Mouse (Mus musculus) forebrain, postnatal 0 days (tissue): ENCODE measurements around the gene Tmem170b. TPM values are rescaled to one million over a fixed set of nuclear protein-coding genes. Genes with fewer than 3 reads are reported as not detected.

Experiments
- ATAC-seq: fragments of 200-750 bp; cut with Nextera tagmentation; 2 replicates; pipeline ENCODE4 v1.8.0; 2017; ENCODE audit warnings: mild to moderate bottlenecking, moderate library complexity
- DNase-seq: peaks from one replicate; pipeline ENCODE4 v3.0.0-alpha.2; 2015
- H3K27ac ChIP-seq: fragments of 300-500 bp; sonication (generic); 2 replicates; pipeline ENCODE4 v1.5.1; 2014; ENCODE audit warnings: low read depth, mild to moderate bottlenecking, antibody characterized with exemption, low read length, moderate library complexity, mixed read lengths
- H3K27me3 ChIP-seq: fragments of 300-500 bp; sonication (generic); 2 replicates; pipeline ENCODE4 v1.6.1; 2014; ENCODE audit warnings: mild to moderate bottlenecking, low read length, mixed read lengths; ENCODE audit not compliant: insufficient read depth
- H3K36me3 ChIP-seq: fragments of 300-500 bp; sonication (generic); 2 replicates; pipeline ENCODE4 v1.6.1; 2014; ENCODE audit warnings: mild to moderate bottlenecking, moderate library complexity; ENCODE audit not compliant: insufficient read depth
- H3K4me1 ChIP-seq: fragments of 300-500 bp; sonication (generic); 2 replicates; pipeline ENCODE4 v1.6.1; 2014; ENCODE audit warnings: antibody characterized with exemption; ENCODE audit not compliant: insufficient read depth
- H3K4me2 ChIP-seq: fragments of 300-500 bp; sonication (generic); 2 replicates; pipeline ENCODE4 v1.6.1; 2014; ENCODE audit warnings: low read depth, mild to moderate bottlenecking, moderate library complexity
- H3K4me3 ChIP-seq: fragments of 300-500 bp; sonication (generic); 2 replicates; pipeline ENCODE4 v1.5.1; 2014; ENCODE audit warnings: low read depth, low read length, mixed read lengths
- H3K9ac ChIP-seq: fragments of 300-500 bp; sonication (generic); 2 replicates; pipeline ENCODE4 v1.6.1; 2014; ENCODE audit warnings: mild to moderate bottlenecking
- H3K9me3 ChIP-seq: fragments of 300-500 bp; sonication (generic); 2 replicates; pipeline ENCODE4 v1.6.1; 2016; ENCODE audit warnings: low read length
- CTCF ChIP-seq: sonication (generic); IDR thresholded peaks from 2 replicates; pipeline ENCODE4 v1.5.1; 2016; ENCODE audit warnings: antibody characterized with exemption, control low read depth, low read depth
- WGBS: fragments of 180-500 bp; shearing (Covaris S2); extraction: QIAGEN DNeasy Blood & Tissue Kit; methylation state at CpG from one replicate; pipeline ENCODE4 v1.1.7; 2014; 5-methylcytosine and 5-hydroxymethylcytosine counted together
- polyA plus RNA-seq: library from polyadenylated mRNA; unstranded; fragments of >200 nt; fragmentation: Nextera tagmentation; extraction: Ambion mirVana; gene quantifications from 2 replicates; pipeline ENCODE4 v1.2.1, GENCODE M21; 2015
- total RNA-seq: library from RNA; depleted of rRNA; stranded (reverse); fragments of >200 nt; gene quantifications from 2 replicates; pipeline ENCODE4 v1.2.3, GENCODE M21; 2014

The Tmem170b gene
- total and polyA plus RNA-seq, 2 experiments from 2014 or later: 33.7 to 35.6 TPM

- Histone ChIP-seq H3K9me3 (no peaks in the 10 kb centered on the region), H3K36me3 (no peaks in the 10 kb centered on the region), H3K9ac (no peak overlapping the region), H3K27ac (no peak overlapping the region), H3K4me3 (no peak overlapping the region), H3K4me2 (no peak overlapping the region), H3K27me3 (no peaks in the 10 kb centered on the region), H3K4me1 (no peaks in the 10 kb centered on the region)
- ATAC-seq: no peak
- no peak for DNase-seq
- TF ChIP-seq CTCF: no peak
- 69% methylated on average over 2 of the region's 2 CpGs for WGBS
Measured at GRCm38 (mm10) chr13:41614539-41614938, 8.8 kb downstream of the Tmem170b start.

DNA sequence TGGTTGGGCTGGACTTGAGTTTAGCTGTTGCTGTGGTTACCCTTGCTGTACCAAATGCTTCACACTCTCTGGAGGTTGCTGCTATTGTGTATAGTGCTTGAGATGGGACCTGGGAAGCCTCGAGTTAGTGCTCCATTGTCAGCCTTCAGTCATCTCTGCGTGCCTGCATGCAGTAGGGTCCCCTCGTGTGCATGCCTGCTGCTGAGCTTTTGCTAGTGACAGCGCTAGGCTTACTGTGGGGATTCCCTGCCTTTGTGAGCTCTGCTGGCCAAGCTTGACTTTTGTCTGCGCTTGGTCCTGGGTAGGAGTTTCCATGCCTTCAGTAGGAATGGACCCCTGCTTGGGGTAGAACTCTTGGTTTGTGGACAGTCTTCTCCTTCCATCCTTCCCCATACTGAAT lies 9.3 kb downstream of the Tmem170b start:
- DNase-seq (no peak), ATAC-seq (peak; percentile 20; the same call in 1 of the 2 replicates)
- 46% methylated on average over 5 of the region's 5 CpGs for WGBS
- no peak overlapping the region for H3K4me2 ChIP-seq
- no peaks in the 10 kb centered on the region for H3K36me3 ChIP-seq
- no peak overlapping the region for H3K9ac ChIP-seq
- no peaks in the 10 kb centered on the region for H3K27me3 ChIP-seq
- H3K9me3 ChIP-seq: no peaks in the 10 kb centered on the region
- no peak overlapping the region for H3K4me3 ChIP-seq
- no peaks in the 10 kb centered on the region for H3K4me1 ChIP-seq
- H3K27ac ChIP-seq: no peak overlapping the region
- TF ChIP-seq CTCF: no peak

GRCm38 (mm10) chr13:41619470-41619869 lies 13.8 kb downstream of the Tmem170b start:
- WGBS: 95% methylated on average over 4 of the region's 4 CpGs
- DNase-seq (no peak), ATAC-seq (no peak)

DNA sequence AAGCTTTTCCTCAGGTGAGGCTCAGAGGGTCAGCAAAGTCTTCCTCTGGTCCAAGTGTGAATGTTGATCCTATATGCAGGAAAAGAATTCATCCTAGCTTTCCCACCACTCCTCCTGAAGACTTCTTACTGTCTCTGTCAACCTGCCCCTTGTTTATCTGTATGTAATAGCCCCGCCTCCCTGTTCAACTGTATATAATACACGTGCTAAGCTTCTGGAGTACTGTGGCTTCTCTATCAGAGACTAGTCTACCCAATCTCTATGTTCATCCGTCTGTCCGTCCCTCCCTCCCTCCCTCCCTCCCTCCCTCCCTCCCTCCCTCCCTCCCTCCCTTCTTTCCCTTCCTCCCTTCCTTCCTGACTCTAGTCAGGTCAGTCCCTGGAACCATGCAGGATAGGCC lies 14.4 kb downstream of the Tmem170b start:
- H3K4me1 ChIP-seq: no peaks in the 10 kb centered on the region
- 85% methylated on average over 4 of the region's 4 CpGs for WGBS
- no peaks in the 10 kb centered on the region for H3K27me3 ChIP-seq
- no peaks in the 10 kb centered on the region for H3K36me3 ChIP-seq
- no peak overlapping the region for H3K4me3 ChIP-seq
- H3K9me3 ChIP-seq: no peaks in the 10 kb centered on the region
- H3K27ac ChIP-seq: no peak overlapping the region
- no peak overlapping the region for H3K9ac ChIP-seq
- no peak for ATAC-seq
- no peak overlapping the region for H3K4me2 ChIP-seq
- DNase-seq: no peak
- TF ChIP-seq CTCF: no peak

More at GRCm38 (mm10) chr13:41619470-41619869, 13.8 kb downstream of the Tmem170b start:
- no peaks in the 10 kb centered on the region for H3K9me3 ChIP-seq
- TF ChIP-seq CTCF: no peak
- no peaks in the 10 kb centered on the region for H3K36me3 ChIP-seq
- H3K4me1 ChIP-seq: no peaks in the 10 kb centered on the region
- H3K27ac ChIP-seq: no peak overlapping the region
- no peaks in the 10 kb centered on the region for H3K27me3 ChIP-seq
- no peak overlapping the region for H3K4me3 ChIP-seq
- H3K4me2 ChIP-seq: no peak overlapping the region
- no peak overlapping the region for H3K9ac ChIP-seq

DNA sequence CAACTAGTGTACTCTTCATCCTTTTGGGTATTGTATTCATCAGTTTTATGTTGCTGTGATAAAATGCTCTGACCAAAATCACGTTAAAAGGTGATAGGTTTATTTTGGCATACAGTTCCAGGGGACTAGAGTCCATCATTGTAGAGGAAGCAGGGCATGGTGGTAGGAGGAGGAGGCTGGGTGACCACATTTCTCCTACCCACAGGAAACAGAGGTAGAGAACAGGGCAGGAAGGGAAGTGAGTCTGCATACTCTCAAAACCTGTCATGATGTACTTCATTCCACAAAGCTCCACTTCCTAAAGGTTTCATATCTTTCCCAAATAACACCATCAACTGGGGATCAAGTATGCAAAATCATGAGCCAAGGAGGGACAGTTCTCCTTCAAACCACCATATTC lies 18.4 kb downstream of the Tmem170b start:
- Histone ChIP-seq H3K36me3 (no peaks in the 10 kb centered on the region; the same call in 1 of the 2 replicates), H3K4me1 (no peaks in the 10 kb centered on the region), H3K9ac (no peak overlapping the region), H3K27ac (no peak overlapping the region), H3K27me3 (no peaks in the 10 kb centered on the region), H3K4me2 (no peak overlapping the region), H3K4me3 (no peak overlapping the region), H3K9me3 (no peaks in the 10 kb centered on the region)
- DNase-seq: no peak
- ATAC-seq: no peak
- no peak for TF ChIP-seq CTCF
- 93% methylated on average over 1 of the region's 1 CpGs for WGBS

DNA sequence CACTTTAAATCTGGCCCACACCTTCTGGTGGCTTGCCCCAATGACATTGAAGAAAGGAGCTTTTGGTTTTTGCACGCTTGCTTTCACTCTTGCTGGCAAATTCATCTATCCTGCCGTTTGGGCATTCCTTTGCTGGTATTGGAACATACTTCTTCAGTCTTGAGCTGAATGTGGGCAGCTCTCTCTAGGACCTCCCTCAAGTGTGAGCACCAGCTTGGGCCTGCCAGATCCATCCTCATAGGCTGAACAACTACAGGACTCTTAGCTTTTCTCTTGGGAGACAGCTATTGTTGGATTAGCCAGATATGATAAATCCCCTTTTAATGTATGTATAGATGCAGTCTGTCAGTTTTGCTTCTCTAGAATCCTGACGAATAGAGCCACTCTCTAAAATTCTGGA lies 19.5 kb downstream of the Tmem170b start:
- no peak overlapping the region for H3K9ac ChIP-seq
- H3K27ac ChIP-seq: no peak overlapping the region
- TF ChIP-seq CTCF: no peak
- WGBS: 61% methylated on average over 3 of the region's 3 CpGs
- no peaks in the 10 kb centered on the region; the same call in 1 of the 2 replicates for H3K36me3 ChIP-seq
- H3K4me3 ChIP-seq: no peak overlapping the region
- no peak for DNase-seq
- H3K27me3 ChIP-seq: no peaks in the 10 kb centered on the region
- no peaks in the 10 kb centered on the region for H3K9me3 ChIP-seq
- H3K4me1 ChIP-seq: no peaks in the 10 kb centered on the region
- H3K4me2 ChIP-seq: no peak overlapping the region
- ATAC-seq: peak; percentile 76

DNA sequence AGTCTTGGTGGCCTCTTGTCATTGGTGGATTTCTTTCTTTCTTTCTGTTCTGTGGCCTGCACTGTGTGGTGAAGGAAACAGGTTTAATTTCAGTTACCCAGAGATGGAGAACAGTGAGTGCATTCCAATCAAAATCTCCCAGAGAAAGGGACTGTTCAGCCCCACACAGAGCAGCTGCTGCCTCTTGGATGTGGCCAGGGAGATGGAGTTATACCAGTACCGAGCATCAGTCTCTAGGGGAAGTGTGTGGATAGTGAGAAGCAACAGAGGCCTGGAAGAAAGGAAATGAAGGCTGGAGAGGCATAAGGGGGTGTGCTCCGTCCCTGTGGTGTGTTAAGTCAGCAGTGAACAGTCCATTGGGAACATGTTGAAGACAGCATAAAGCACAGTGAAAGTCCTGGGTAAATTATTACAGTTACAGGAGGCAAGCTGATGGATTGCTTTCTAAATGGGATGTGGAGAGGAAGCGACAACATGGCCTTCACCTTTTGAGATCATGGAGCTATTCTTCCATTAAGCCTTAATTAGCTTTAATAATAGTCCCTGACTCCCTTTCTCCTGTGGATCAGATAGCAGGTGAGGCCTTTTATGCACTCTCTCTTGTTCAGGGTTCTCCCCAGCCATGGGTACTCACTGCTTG lies 21.7 kb downstream of the Tmem170b start:
- WGBS: 49% methylated on average over 3 of the region's 3 CpGs
- TF ChIP-seq CTCF: no peak
- H3K27ac ChIP-seq: peak overlapping the region; percentile 21; the same call in 1 of the 2 replicates
- no peaks in the 10 kb centered on the region for H3K4me1 ChIP-seq
- H3K36me3 ChIP-seq: no peaks in the 10 kb centered on the region; the same call in 1 of the 2 replicates
- no peaks in the 10 kb centered on the region for H3K27me3 ChIP-seq
- ATAC-seq (peak; percentile 28; the same call in 1 of the 2 replicates), DNase-seq (no peak)
- H3K4me3 ChIP-seq: no peak overlapping the region
- no peak overlapping the region for H3K4me2 ChIP-seq
- no peaks in the 10 kb centered on the region for H3K9me3 ChIP-seq
- no peak overlapping the region for H3K9ac ChIP-seq
